Mouse (Mus musculus) liver, embryonic 14.5 days (tissue): ENCODE measurements at regions not wholly inside any gene's neighbourhood (a gene's known extent, or its start where the extent isn't known, plus 50 kb on each side); places are given as distances from the start of the nearest gene placed in this dataset.

ENCODE experiments used
- ATAC-seq: fragments of 200-750 bp; cut with Nextera tagmentation; 2 replicates; pipeline ENCODE4 v1.8.0; 2017; ENCODE audit warnings: moderate number of reproducible peaks, mild to moderate bottlenecking, moderate library complexity; ENCODE audit not compliant: insufficient read depth
- DNase-seq, 3 experiments: peaks; one replicate each; pipeline ENCODE4 v3.0.0-alpha.2; 2012 to 2013; ENCODE audit warnings: low read depth in 3 of 3, low spot score in 3 of 3
- H3K27ac ChIP-seq: fragments of 300-500 bp; sonication (generic); 2 replicates; pipeline ENCODE4 v1.5.1; 2014; ENCODE audit warnings: moderate library complexity, mild to moderate bottlenecking, control low read depth, inconsistent platforms
- H3K27me3 ChIP-seq: fragments of 300-500 bp; sonication (generic); 2 replicates; pipeline ENCODE4 v1.6.1; 2014; ENCODE audit warnings: mild to moderate bottlenecking, low read length, moderate library complexity; ENCODE audit not compliant: control insufficient read depth, insufficient read depth
- H3K36me3 ChIP-seq: fragments of 300-500 bp; sonication (generic); replicated peaks from 2 replicates; pipeline ENCODE4 v1.6.1; 2014; ENCODE audit warnings: low read depth; ENCODE audit not compliant: control insufficient read depth, insufficient read depth
- H3K4me1 ChIP-seq, 2 experiments: fragments of 200-500 bp in 1 of 2; fragments of 300-500 bp in 1 of 2; sonication (generic) in 1 of 2; replicated peaks; 2 replicates each; pipeline ENCODE4 v1.6.1; 2012 to 2014; ENCODE audit warnings: antibody characterized with exemption in 1 of 2, inconsistent platforms in 1 of 2, low read length in 1 of 2; ENCODE audit not compliant: control insufficient read depth in 2 of 2, insufficient read depth in 2 of 2
- H3K4me2 ChIP-seq: fragments of 300-500 bp; sonication (generic); 2 replicates; pipeline ENCODE4 v1.6.1; 2014; ENCODE audit warnings: low read depth, mild to moderate bottlenecking, control low read depth, moderate library complexity
- H3K4me3 ChIP-seq, 2 experiments: fragments of 200-500 bp in 1 of 2; fragments of 300-500 bp in 1 of 2; sonication (generic) in 1 of 2; 2 replicates each; pipeline ENCODE4 v1.5.1; 2012 to 2014; ENCODE audit warnings: low read depth in 2 of 2, low read length in 2 of 2, mild to moderate bottlenecking in 2 of 2, control low read depth in 1 of 2, inconsistent platforms in 1 of 2, moderate library complexity in 1 of 2; ENCODE audit not compliant: insufficient read depth in 1 of 2
- H3K9ac ChIP-seq: fragments of 300-500 bp; sonication (generic); replicated peaks from 2 replicates; pipeline ENCODE4 v1.6.1; 2014; ENCODE audit warnings: mild to moderate bottlenecking, control low read depth, moderate library complexity
- H3K9me3 ChIP-seq: fragments of 300-500 bp; sonication (generic); 2 replicates; pipeline ENCODE4 v1.6.1; 2016; ENCODE audit warnings: low read length, mixed read lengths; ENCODE audit not compliant: control insufficient read depth
- CTCF ChIP-seq: IDR thresholded peaks from 2 replicates; pipeline ENCODE4 v1.5.1; 2016; ENCODE audit warnings: antibody characterized with exemption, low read depth, control low read depth
- EP300 ChIP-seq: IDR thresholded peaks from 2 replicates; pipeline ENCODE4 v1.6.1; 2016; ENCODE audit warnings: antibody characterized with exemption, low read depth
- WGBS: fragments of 180-500 bp; shearing (Covaris S2); extraction: QIAGEN DNeasy Blood & Tissue Kit; methylation state at CpG from one replicate; pipeline ENCODE4 v1.1.7; 2014; ENCODE audit not compliant: insufficient replicate concordance; 5-methylcytosine and 5-hydroxymethylcytosine counted together

DNA sequence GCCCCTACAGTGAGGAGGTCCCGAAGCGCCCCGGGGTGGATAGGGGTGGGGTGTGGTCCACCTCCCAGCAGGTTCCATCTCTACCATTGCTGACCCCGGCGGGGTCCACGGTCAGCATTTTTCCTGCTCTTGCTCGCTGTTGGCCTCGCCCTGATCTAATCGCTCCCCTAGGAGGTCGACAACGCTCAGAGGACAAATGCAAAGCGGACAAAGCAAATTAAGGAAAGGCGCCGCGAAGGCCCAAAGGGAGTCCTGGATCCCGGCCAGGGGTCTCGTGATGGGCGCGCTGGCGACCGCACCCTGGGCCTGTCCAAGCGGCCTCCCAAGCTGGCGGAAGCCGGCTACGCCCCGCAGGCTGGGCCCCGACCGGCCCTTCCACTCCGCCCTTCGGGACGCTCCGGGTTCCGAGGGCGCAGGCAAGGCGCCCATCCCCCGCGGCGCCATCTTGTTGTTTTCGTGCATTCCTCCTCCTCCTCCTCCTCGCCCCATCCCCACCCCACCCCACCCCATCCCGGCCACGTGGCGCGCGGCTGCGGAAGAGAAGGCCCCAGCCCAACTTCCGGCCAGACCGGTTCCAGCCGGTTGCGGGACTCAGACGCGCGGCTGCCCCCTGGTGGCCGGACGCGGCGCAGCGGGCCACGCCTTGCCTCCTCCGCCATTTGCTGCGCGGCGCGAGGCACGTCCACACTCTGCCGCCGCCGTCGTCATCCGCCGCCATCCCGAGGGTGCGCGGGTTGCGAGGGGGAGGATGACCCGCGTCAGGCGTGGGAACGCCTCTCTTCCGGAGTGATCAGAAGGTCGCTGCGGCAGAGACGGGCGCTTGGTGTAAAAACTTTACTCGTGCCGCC lies 76.5 kb upstream of the Chd2 start:
- Histone ChIP-seq H3K27me3 (no peaks in the 10 kb centered on the region), H3K9me3 (no peaks in the 10 kb centered on the region), H3K27ac (peak overlapping the region; percentile 98), H3K4me3 (peak overlapping the region; percentile 84 to 95), H3K4me1 (peaks cover 11 to 14% of the 10 kb centered on the region in 2 experiments), H3K36me3 (no peaks in the 10 kb centered on the region), H3K4me2 (peak overlapping the region; percentile 93), H3K9ac (peak overlapping the region; percentile 86)
- DNase-seq (peak; percentile 87 to 91 (median 88)), ATAC-seq (peak; percentile 93)
- under 1% methylated on average over 85 of the region's 86 CpGs for WGBS
- TF ChIP-seq EP300 (peak; percentile 84), CTCF (peak; percentile 85)

DNA sequence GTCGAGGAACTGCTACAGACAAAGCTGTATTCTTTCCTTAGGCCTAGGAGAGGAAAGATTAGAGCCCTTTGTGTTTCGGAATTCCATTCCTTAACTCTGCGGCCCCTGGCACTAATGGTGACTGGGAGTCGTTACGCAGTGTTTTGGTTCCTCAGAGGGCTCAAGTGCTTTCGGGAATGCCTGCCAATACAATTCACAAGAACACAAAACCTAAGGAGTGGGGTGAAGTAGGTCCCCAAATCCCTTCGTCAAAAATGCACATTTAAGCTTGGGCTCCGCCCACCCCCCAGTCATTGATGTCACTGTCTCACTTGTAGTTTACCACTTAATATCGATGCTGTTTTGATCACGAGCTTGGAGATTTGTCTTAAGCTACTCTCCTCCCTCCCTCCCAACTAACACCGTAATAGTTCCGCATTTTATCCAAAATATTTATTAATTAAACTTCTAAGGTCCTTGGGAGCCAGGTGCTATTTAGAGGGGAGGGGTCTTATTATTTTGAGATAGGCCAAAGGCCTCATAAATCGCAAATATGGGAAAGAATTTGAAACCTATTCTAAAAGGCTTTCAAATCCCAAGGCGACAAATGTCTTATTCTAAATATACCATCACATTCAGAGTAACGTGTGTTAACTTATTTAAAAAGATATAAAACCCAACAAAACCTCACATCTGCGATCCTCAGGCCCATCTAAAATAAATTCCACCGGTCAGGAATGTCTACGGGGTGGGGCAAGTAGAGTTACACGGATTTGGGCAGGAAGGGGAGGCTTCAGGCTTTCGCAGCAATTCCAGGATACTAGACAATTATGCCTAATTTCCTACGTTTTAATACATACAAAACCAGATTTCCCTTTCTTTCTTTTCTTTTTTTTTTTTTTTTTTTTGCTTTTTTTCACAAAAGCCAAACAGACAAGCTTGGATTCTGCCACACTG lies 75.6 kb upstream of the Chd2 start:
- ATAC-seq (no peak), DNase-seq (peak in 1 of 3 experiments; percentile 39)
- Histone ChIP-seq H3K27ac (peak overlapping the region; percentile 94), H3K36me3 (no peaks in the 10 kb centered on the region), H3K9me3 (no peaks in the 10 kb centered on the region), H3K4me3 (peak overlapping the region; percentile 67 to 95), H3K4me1 (peaks cover 11 to 14% of the 10 kb centered on the region in 2 experiments), H3K4me2 (peak overlapping the region; percentile 93), H3K27me3 (no peaks in the 10 kb centered on the region), H3K9ac (peak overlapping the region; percentile 86)
- TF ChIP-seq EP300 (0 out of 2 replicates have a peak, but pooled peaks have one; percentile 14), CTCF (no peak)
- 18% methylated on average over 21 of the region's 21 CpGs for WGBS

DNA sequence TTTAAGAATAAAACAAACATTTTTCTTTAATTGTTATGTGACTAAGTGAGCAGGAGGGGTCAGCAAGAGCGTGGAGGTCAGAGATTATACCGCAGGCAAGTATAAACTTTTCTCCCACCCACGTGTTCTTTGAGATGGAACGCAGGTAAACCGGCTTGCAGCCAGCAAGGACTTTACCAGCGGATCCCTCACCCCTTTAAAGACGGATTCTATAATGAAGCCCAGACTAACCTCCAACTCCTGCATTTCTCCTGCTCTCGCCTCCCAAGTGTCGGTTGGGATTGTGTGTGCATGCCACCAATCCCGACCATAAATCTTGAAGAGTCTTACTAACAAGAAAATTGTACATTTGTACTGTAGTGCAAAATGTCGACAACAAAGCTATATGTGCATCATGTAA lies 74.4 kb upstream of the Chd2 start:
- no peaks in the 10 kb centered on the region for H3K27me3 ChIP-seq
- H3K4me1 ChIP-seq: peaks cover 11 to 14% of the 10 kb centered on the region in 2 experiments
- no peak overlapping the region for H3K27ac ChIP-seq
- ATAC-seq: no peak
- no peak overlapping the region for H3K9ac ChIP-seq
- TF ChIP-seq EP300: no peak
- no peak for TF ChIP-seq CTCF
- no peak overlapping the region for H3K4me2 ChIP-seq
- H3K9me3 ChIP-seq: no peaks in the 10 kb centered on the region
- no peak overlapping the region for H3K4me3 ChIP-seq
- WGBS: 72% methylated on average over 11 of the region's 11 CpGs
- no peaks in the 10 kb centered on the region for H3K36me3 ChIP-seq
- no peak for DNase-seq

DNA sequence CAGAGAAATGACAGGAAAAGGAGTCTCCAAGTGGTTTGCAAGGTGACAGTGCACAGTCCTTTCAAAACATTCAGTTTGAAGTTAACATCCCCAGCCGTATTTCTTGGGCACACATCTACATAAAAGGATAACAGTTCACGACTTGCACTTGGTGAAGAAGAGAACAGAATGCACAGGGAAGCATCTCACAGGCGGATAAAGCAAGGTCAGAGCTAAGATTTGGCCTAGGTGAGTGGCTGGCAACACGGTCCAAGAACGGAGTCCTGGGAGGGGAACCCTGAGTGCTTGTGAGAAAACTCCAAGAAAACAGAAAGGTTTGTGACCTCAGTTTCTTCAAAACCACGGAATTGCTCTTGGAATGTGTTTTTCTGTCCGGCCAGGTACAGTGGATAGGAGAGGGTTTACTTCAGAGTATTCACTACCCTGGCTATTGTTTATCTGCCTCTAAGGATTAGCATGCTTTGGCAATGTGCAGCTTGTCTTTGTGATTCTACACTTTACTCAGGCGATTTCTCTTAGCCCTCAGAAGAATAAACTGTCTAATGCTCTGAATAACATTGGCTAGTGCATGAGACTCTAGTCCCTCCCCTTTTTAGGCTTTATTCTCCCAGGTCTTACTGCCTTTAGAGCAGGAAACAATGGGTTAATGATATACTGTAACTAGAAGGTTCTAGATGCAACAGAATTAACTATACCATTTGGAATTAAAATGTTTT lies 73.4 kb upstream of the Chd2 start:
- no peaks in the 10 kb centered on the region for H3K27me3 ChIP-seq
- H3K4me3 ChIP-seq: no peak overlapping the region
- 69% methylated on average over 8 of the region's 8 CpGs for WGBS
- DNase-seq (no peak), ATAC-seq (no peak)
- H3K9ac ChIP-seq: no peak overlapping the region
- H3K9me3 ChIP-seq: no peaks in the 10 kb centered on the region
- no peak overlapping the region for H3K4me2 ChIP-seq
- H3K4me1 ChIP-seq: peaks cover 11 to 14% of the 10 kb centered on the region in 2 experiments
- TF ChIP-seq EP300 (no peak), CTCF (no peak)
- H3K36me3 ChIP-seq: no peaks in the 10 kb centered on the region
- no peak overlapping the region for H3K27ac ChIP-seq
